Mouse (Mus musculus): ENCODE measurements around the gene Plekha6. TPM values are rescaled to one million over a fixed set of nuclear protein-coding genes. Genes with fewer than 3 reads are reported as not detected.

Gene Plekha6
- polyA plus RNA-seq, 2 experiments, result 4.2 to 6.6 TPM

DNA sequence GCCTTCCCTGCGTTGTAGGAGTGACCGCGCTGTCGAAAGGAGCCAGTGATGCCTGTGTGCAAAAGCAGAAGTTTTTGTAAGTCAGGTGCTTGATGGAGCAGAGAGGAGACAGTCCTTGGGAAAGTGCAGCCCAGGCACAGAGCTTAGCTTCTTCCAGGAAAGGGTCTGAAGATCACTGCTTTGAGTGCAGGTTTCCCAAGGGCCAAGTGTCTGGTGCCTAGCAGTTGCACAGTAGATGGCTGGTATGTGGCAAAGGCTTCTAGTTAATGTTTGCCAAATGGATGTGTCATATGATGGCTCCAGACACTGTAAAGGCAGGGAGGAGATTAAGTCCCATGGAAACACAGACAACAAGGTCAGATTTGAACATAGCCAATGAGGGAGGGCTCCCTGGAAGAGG, 49.9 kb downstream of the Plekha6 start:
- DNase-seq (ENCODE audit: low spot score) (no peak), ATAC-seq (ENCODE audit: low FRiP score, low read depth) (no peak)
- Histone ChIP-seq H3K4me3 (replicated peaks; ENCODE audit: low read length) (no peak overlapping the region), H3K27me3 (ENCODE audit: control insufficient read depth, insufficient read depth, low read length) (no peaks in the 10 kb centered on the region), H3K9me3 (ENCODE audit: control insufficient read depth, low read length) (no peaks in the 10 kb centered on the region), H3K4me1 (ENCODE audit: control insufficient read depth, insufficient read depth, low read length) (peaks cover 15% of the 10 kb centered on the region), H3K4me2 (replicated peaks; ENCODE audit: low read depth, low read length, severe bottlenecking) (no peak overlapping the region), H3K9ac (ENCODE audit: low read depth, low read length, severe bottlenecking) (no peak overlapping the region), H3K36me3 (ENCODE audit: control insufficient read depth, insufficient read depth, low read length) (no peaks in the 10 kb centered on the region), H3K27ac (replicated peaks; ENCODE audit: low read depth, low read length) (no peak overlapping the region)
- TF ChIP-seq POLR2A (IDR thresholded peaks at IDR 0.05; ENCODE audit: borderline replicate concordance, extremely low read depth, insufficient read depth, insufficient read length), result no peak
- WGBS, result 97% methylated on average over 4 of the region's 4 CpGs

GRCm38 (mm10) chr1:133214672-133215359, 50.8 kb downstream of the Plekha6 start:
- Histone ChIP-seq H3K27ac (replicated peaks; ENCODE audit: low read depth, low read length) (no peak overlapping the region), H3K4me3 (replicated peaks; ENCODE audit: low read length) (no peak overlapping the region), H3K4me2 (replicated peaks; ENCODE audit: low read depth, low read length, severe bottlenecking) (no peak overlapping the region), H3K9me3 (ENCODE audit: control insufficient read depth, low read length) (no peaks in the 10 kb centered on the region), H3K9ac (ENCODE audit: low read depth, low read length, severe bottlenecking) (no peak overlapping the region), H3K27me3 (ENCODE audit: control insufficient read depth, insufficient read depth, low read length) (no peaks in the 10 kb centered on the region), H3K4me1 (ENCODE audit: control insufficient read depth, insufficient read depth, low read length) (peaks cover 15% of the 10 kb centered on the region), H3K36me3 (ENCODE audit: control insufficient read depth, insufficient read depth, low read length) (no peaks in the 10 kb centered on the region)
- no peak for DNase-seq (ENCODE audit: low spot score)
- 67% methylated on average over 7 of the region's 7 CpGs for WGBS
- TF ChIP-seq POLR2A (IDR thresholded peaks at IDR 0.05; ENCODE audit: borderline replicate concordance, extremely low read depth, insufficient read depth, insufficient read length), result no peak
- no peak for ATAC-seq (ENCODE audit: low FRiP score, low read depth)

DNA sequence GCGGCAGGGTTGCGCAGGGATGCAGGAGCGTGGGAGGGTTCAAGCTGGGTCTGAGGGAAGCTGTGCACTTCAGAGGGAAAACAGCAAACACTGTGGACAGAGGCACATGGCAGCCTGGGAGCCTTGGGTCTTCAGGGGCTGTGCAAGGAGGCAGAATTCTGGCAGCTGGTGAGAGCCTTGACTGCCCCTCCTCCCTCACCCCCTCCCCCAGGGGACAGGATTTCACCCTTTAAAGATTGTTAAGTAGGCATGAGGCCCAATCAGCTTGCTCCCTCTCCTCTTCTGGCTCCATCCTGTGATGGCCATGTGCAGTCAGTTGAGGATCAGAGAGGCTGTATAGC, 51.3 kb downstream of the Plekha6 start:
- Histone ChIP-seq H3K27ac (replicated peaks; ENCODE audit: low read depth, low read length) (no peak overlapping the region), H3K4me3 (replicated peaks; ENCODE audit: low read length) (no peak overlapping the region), H3K36me3 (ENCODE audit: control insufficient read depth, insufficient read depth, low read length) (no peaks in the 10 kb centered on the region), H3K4me1 (ENCODE audit: control insufficient read depth, insufficient read depth, low read length) (peaks cover 12% of the 10 kb centered on the region), H3K9me3 (ENCODE audit: control insufficient read depth, low read length) (no peaks in the 10 kb centered on the region), H3K9ac (ENCODE audit: low read depth, low read length, severe bottlenecking) (no peak overlapping the region), H3K27me3 (ENCODE audit: control insufficient read depth, insufficient read depth, low read length) (no peaks in the 10 kb centered on the region), H3K4me2 (replicated peaks; ENCODE audit: low read depth, low read length, severe bottlenecking) (no peak overlapping the region)
- ATAC-seq (ENCODE audit: low FRiP score, low read depth) (no peak), DNase-seq (ENCODE audit: low spot score) (no peak)
- 76% methylated on average over 3 of the region's 3 CpGs for WGBS
- TF ChIP-seq POLR2A (IDR thresholded peaks at IDR 0.05; ENCODE audit: borderline replicate concordance, extremely low read depth, insufficient read depth, insufficient read length), result no peak

DNA sequence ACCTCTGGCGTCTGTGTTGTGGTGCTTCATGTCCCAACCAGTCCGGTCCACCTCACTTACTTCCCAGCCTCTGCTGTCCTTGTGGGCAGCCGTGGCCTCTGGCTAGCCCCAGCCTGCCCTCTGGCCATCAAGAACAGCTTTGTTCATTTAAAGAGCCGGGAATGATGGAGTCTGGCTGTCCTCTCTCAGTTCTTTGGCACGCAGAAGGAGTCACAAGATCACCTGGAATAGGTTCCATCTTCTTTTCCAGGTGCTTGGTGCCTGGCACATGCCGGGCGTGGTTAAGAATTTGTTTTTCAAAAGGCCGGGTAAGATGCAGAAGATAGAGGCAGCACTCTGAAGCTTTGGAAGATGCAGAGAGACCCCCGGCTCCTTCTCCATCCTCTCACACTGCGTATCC, 51.7 kb downstream of the Plekha6 start:
- Histone ChIP-seq H3K4me2 (replicated peaks; ENCODE audit: low read depth, low read length, severe bottlenecking) (no peak overlapping the region), H3K27ac (replicated peaks; ENCODE audit: low read depth, low read length) (no peak overlapping the region), H3K9ac (ENCODE audit: low read depth, low read length, severe bottlenecking) (no peak overlapping the region), H3K27me3 (ENCODE audit: control insufficient read depth, insufficient read depth, low read length) (no peaks in the 10 kb centered on the region), H3K4me3 (replicated peaks; ENCODE audit: low read length) (no peak overlapping the region), H3K9me3 (ENCODE audit: control insufficient read depth, low read length) (no peaks in the 10 kb centered on the region), H3K36me3 (ENCODE audit: control insufficient read depth, insufficient read depth, low read length) (no peaks in the 10 kb centered on the region), H3K4me1 (ENCODE audit: control insufficient read depth, insufficient read depth, low read length) (peaks cover 12% of the 10 kb centered on the region)
- WGBS, result 71% methylated on average over 10 of the region's 10 CpGs
- no peak for TF ChIP-seq POLR2A (IDR thresholded peaks at IDR 0.05; ENCODE audit: borderline replicate concordance, extremely low read depth, insufficient read depth, insufficient read length)
- ATAC-seq (ENCODE audit: low FRiP score, low read depth) (no peak), DNase-seq (ENCODE audit: low spot score) (no peak)

DNA sequence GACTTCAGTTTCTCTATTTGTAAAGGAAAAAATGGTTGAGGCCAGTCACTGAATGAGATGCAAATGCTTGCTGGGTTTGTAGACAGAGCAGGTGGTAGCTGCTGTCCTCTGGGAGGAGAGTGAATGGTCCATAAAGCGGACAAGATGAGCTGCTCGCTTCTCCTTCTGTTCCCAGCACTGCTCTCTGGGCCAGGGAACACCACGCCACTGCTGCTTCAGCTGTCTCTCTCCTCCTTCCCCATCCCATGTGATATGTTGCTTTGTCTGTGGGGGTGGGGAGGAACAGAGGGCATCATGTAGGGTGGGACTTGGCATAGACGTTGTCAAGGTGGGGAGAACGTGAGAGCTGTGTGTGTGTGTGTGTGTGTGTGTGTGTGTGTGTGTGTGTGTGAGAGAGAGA, 53.0 kb downstream of the Plekha6 start:
- Histone ChIP-seq H3K9me3 (ENCODE audit: control insufficient read depth, low read length) (no peaks in the 10 kb centered on the region), H3K9ac (ENCODE audit: low read depth, low read length, severe bottlenecking) (no peak overlapping the region), H3K4me2 (replicated peaks; ENCODE audit: low read depth, low read length, severe bottlenecking) (no peak overlapping the region), H3K27ac (replicated peaks; ENCODE audit: low read depth, low read length) (no peak overlapping the region), H3K4me3 (replicated peaks; ENCODE audit: low read length) (no peak overlapping the region), H3K4me1 (ENCODE audit: control insufficient read depth, insufficient read depth, low read length) (peaks cover 12% of the 10 kb centered on the region), H3K36me3 (ENCODE audit: control insufficient read depth, insufficient read depth, low read length) (no peaks in the 10 kb centered on the region), H3K27me3 (ENCODE audit: control insufficient read depth, insufficient read depth, low read length) (no peaks in the 10 kb centered on the region)
- no peak for DNase-seq (ENCODE audit: low spot score)
- no peak for ATAC-seq (ENCODE audit: low FRiP score, low read depth)
- TF ChIP-seq POLR2A (IDR thresholded peaks at IDR 0.05; ENCODE audit: borderline replicate concordance, extremely low read depth, insufficient read depth, insufficient read length), result no peak
- 59% methylated on average over 5 of the region's 5 CpGs for WGBS

DNA sequence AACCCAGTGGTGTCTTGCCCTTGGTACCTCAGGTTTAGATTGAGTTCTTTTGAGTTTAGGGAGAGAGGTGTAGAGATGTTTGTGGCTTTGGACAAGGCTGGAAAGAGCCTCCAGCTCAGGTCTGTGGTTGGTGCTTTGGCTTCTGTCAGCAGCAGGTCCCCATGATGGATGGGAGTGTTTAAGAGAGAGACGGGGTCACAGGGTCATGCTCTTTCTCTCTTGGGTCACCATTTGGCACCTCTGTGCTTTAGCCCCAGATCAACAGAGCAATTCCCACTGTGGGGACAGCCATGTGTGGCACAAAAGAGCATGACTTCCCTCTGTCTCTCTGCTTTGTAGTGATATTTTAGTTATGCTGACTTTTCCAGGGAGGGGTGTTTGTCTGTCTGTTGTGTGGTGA, 55.1 kb downstream of the Plekha6 start:
- H3K4me3 ChIP-seq (replicated peaks; ENCODE audit: low read length), result no peak overlapping the region
- DNase-seq (ENCODE audit: low spot score) (no peak), ATAC-seq (ENCODE audit: low FRiP score, low read depth) (no peak)
- H3K36me3 ChIP-seq (ENCODE audit: control insufficient read depth, insufficient read depth, low read length), result no peaks in the 10 kb centered on the region
- peaks cover 5% of the 10 kb centered on the region for H3K4me1 ChIP-seq (ENCODE audit: control insufficient read depth, insufficient read depth, low read length)
- no peak for TF ChIP-seq POLR2A (IDR thresholded peaks at IDR 0.05; ENCODE audit: borderline replicate concordance, extremely low read depth, insufficient read depth, insufficient read length)
- WGBS, result 47% methylated on average over 1 of the region's 1 CpGs
- no peaks in the 10 kb centered on the region for H3K9me3 ChIP-seq (ENCODE audit: control insufficient read depth, low read length)
- H3K27ac ChIP-seq (replicated peaks; ENCODE audit: low read depth, low read length), result no peak overlapping the region
- H3K4me2 ChIP-seq (replicated peaks; ENCODE audit: low read depth, low read length, severe bottlenecking), result no peak overlapping the region
- H3K9ac ChIP-seq (ENCODE audit: low read depth, low read length, severe bottlenecking), result no peak overlapping the region
- no peaks in the 10 kb centered on the region for H3K27me3 ChIP-seq (ENCODE audit: control insufficient read depth, insufficient read depth, low read length)

All from limb, embryonic 14.5 days (tissue).